28 mouse cellular contexts compared by ENCODE assay signal in the genomic region with DNA sequence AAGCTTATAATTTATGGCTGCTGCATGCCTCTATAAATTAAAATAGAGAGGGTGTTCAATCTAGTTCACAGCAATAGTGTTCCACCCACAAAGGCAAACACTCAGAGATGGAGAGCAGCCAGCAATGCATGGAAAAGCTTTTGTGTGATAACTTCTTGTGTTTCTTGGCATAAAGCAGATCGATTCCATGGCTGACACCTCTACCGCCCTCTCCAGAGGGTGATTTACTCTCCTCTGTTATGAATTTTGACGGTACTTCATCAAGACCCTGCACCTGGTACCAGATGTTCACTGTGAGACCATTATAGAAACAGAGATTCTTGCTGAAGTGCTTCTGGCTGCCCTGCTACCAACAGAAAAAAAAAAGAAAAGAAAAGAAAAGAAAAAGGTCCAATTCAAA. TPM values are rescaled to one million over a fixed set of nuclear protein-coding genes. Genes with fewer than 3 reads are reported as not detected.
DNase-seq lines count a peak whose midpoint lies in the region; ATAC-seq and TF ChIP-seq lines count a peak whose summit lies in the region.
"Had no signal": no experiment of that assay in that cellular context is flagged by ENCODE, and none has a peak within 500 bp of the region (broad histone marks: within the 10 kb centered on the region; RNA-seq: fewer than 3 reads in every experiment).

No protein-coding gene starts in this region.

- H3K36me3 ChIP-seq in lung, embryonic 14.5 days (ENCODE audit: insufficient read depth) = no peaks in the 10 kb centered on the region
- no peaks in the 10 kb centered on the region for H3K36me3 ChIP-seq in neural tube, embryonic 13.5 days
- H3K36me3 ChIP-seq: embryonic facial prominence, embryonic 12.5 days; forebrain, embryonic 10.5 days; hindbrain, embryonic 10.5 days; intestine, embryonic 15.5 days had no signal

- H3K27ac ChIP-seq in lung, embryonic 14.5 days (ENCODE audit: low read depth) = no peak overlapping the region
- peak overlapping the region; percentile 49; the same call in 1 of the 2 replicates for H3K27ac ChIP-seq in neural tube, embryonic 13.5 days (replicated peaks)
- H3K27ac ChIP-seq: embryonic facial prominence, embryonic 12.5 days; forebrain, embryonic 10.5 days; hindbrain, embryonic 10.5 days; intestine, embryonic 15.5 days; layer of hippocampus, adult 2 months; liver, embryonic 14.5 days had no signal

- 40% methylated on average over 3 of the region's 3 CpGs for WGBS in lung, embryonic 14.5 days
- 38% methylated on average over 3 of the region's 3 CpGs for WGBS in neural tube, embryonic 13.5 days

- DNase-seq in frontal cortex, adult 2 months (ENCODE audit: extremely low spot score in 1 of 2, low spot score in 1 of 2) = peak; percentile 2 to 23
- no peak for DNase-seq in frontal cortex, postnatal 25 days (ENCODE audit: low spot score in 2 of 2)
- peak; percentile 8 for DNase-seq in lung, embryonic 14.5 days
- DNase-seq in lung, postnatal 4 days = no peak
- DNase-seq in forelimb bud, embryonic 11.5 days (ENCODE audit: low read depth, low spot score) = peak; percentile 65
- no peak for DNase-seq in thymus, postnatal 14 days
- no peak for DNase-seq in adrenal gland, postnatal 36 days
- DNase-seq: adrenal gland, postnatal 14 days; cerebellum, adult 2 months; cerebellum, postnatal 14 days; heart, postnatal 14 days; kidney, adult 2 months; kidney, postnatal 36 days; liver; lung, adult 2 months; lung, postnatal 14 days; thymus, adult 2 months; thymus, postnatal 4 days had no signal

- no peaks in the 10 kb centered on the region for H3K9me3 ChIP-seq in lung, embryonic 14.5 days (ENCODE audit: low read depth, low read length)
- no peaks in the 10 kb centered on the region for H3K9me3 ChIP-seq in neural tube, embryonic 13.5 days
- H3K9me3 ChIP-seq: embryonic facial prominence, embryonic 12.5 days; forebrain, embryonic 10.5 days; hindbrain, embryonic 10.5 days; intestine, embryonic 15.5 days had no signal

- no peak for ATAC-seq in lung, embryonic 14.5 days (ENCODE audit: insufficient read depth)
- peak; percentile 78 for ATAC-seq in neural tube, embryonic 13.5 days (ENCODE audit: low read depth)
- ATAC-seq: CD4-positive, CD25-positive, alpha-beta regulatory T cell, adult 4 months; forebrain, embryonic 16.5 days; intestine, embryonic 15.5 days had no signal

- no peak overlapping the region for H3K9ac ChIP-seq in lung, embryonic 14.5 days
- H3K9ac ChIP-seq in neural tube, embryonic 13.5 days = no peak overlapping the region
- H3K9ac ChIP-seq: embryonic facial prominence, embryonic 12.5 days; intestine, embryonic 15.5 days; liver, embryonic 14.5 days had no signal

- no peak overlapping the region for H3K4me2 ChIP-seq in lung, embryonic 14.5 days
- no peak overlapping the region for H3K4me2 ChIP-seq in neural tube, embryonic 13.5 days
- H3K4me2 ChIP-seq: embryonic facial prominence, embryonic 12.5 days; intestine, embryonic 15.5 days; midbrain, embryonic 11.5 days had no signal

- no peak overlapping the region for H3K4me3 ChIP-seq in lung, embryonic 14.5 days (ENCODE audit: low read depth, low read length)
- no peak overlapping the region for H3K4me3 ChIP-seq in neural tube, embryonic 13.5 days
- H3K4me3 ChIP-seq: embryonic facial prominence, embryonic 12.5 days; forebrain, embryonic 10.5 days; hindbrain, embryonic 10.5 days; intestine, embryonic 15.5 days; layer of hippocampus, adult 2 months had no signal

- no peaks in the 10 kb centered on the region for H3K4me1 ChIP-seq in lung, embryonic 14.5 days (ENCODE audit: insufficient read depth)
- peaks cover 8% of the 10 kb centered on the region for H3K4me1 ChIP-seq in neural tube, embryonic 13.5 days (replicated peaks)
- H3K4me1 ChIP-seq: embryonic facial prominence, embryonic 12.5 days; forebrain, embryonic 10.5 days; hindbrain, embryonic 10.5 days; intestine, embryonic 15.5 days had no signal

- no peaks in the 10 kb centered on the region for H3K27me3 ChIP-seq in lung, embryonic 14.5 days (ENCODE audit: insufficient read depth, low read length)
- no peaks in the 10 kb centered on the region for H3K27me3 ChIP-seq in neural tube, embryonic 13.5 days
- H3K27me3 ChIP-seq: embryonic facial prominence, embryonic 12.5 days; intestine, embryonic 15.5 days had no signal

- TF ChIP-seq CTCF in lung, embryonic 14.5 days (IDR thresholded peaks at IDR 0.05; ENCODE audit: low read depth) = no peak

RNA-seq across cellular contexts. Expression of a gene that starts 54.1 kb away (rescaled TPM):
- polyA plus RNA-seq in frontal cortex, adult 2 months (2012; rRNA removed) = 0.13 and 0.24 TPM in 2 replicates
- 1.8 and 2.3 TPM in 2 replicates for polyA plus RNA-seq in lung, embryonic 14.5 days (2014; fragmentation: Nextera tagmentation; extraction: Ambion mirVana)
- polyA plus RNA-seq in neural tube, embryonic 13.5 days (2015; fragmentation: Nextera tagmentation; extraction: Ambion mirVana) = not detected in 2 replicates
- total RNA-seq in adrenal gland, postnatal 36 days (2021) = 1 to 10 TPM; 1.5 to 1.8 TPM
- polyA plus RNA-seq: forebrain, embryonic 10.5 days had no signal

Comparison
In these comparisons a context has a peak if more than half of its experiments do, and no peak if none do; other contexts are left out.
1. DNase-seq: peak in frontal cortex, adult 2 months (2 of 2), lung, embryonic 14.5 days (single experiment) and forelimb bud, embryonic 11.5 days (single experiment); none in frontal cortex, postnatal 25 days (0 of 2), lung, postnatal 4 days (0 of 2), thymus, postnatal 14 days (single experiment) and adrenal gland, postnatal 36 days (0 of 2).